Mouse (Mus musculus): Measurements from ENCODE around the gene Bcl2l13.

DNA sequence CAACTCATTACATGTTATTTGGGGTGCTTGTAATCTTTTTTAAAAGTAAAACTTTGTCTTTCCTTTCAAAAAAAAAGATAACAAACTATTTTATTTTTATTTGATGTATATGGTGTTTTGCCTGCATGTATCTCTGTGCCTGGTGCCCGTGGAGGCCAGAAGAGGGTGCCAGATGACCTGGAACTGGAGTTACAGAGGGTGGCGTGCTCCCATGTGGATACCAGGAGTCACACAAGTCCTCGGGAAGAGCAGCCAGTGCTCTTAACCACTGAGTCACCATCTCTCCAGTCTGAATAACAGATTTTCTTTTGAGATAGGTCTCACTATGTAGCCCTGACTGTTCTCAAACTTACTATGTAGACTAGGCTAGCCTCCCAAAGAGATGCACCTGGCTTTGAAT lies 73.5 kb downstream of the Bcl2l13 start:
- TF ChIP-seq EP300 (IDR thresholded peaks at IDR 0.05), result no peak
- TF ChIP-seq CTCF (IDR thresholded peaks at IDR 0.05), result no peak
